Mouse (Mus musculus): ENCODE data around the gene Aff1. TPM values are rescaled to one million over a fixed set of nuclear protein-coding genes. Genes with fewer than 3 reads are reported as not detected.
A peak's percentile ranks its signal among the peaks of the same experiment; 100 is the strongest.

Gene Aff1
- polyA plus RNA-seq, 1 experiment = 16.2 TPM

DNA sequence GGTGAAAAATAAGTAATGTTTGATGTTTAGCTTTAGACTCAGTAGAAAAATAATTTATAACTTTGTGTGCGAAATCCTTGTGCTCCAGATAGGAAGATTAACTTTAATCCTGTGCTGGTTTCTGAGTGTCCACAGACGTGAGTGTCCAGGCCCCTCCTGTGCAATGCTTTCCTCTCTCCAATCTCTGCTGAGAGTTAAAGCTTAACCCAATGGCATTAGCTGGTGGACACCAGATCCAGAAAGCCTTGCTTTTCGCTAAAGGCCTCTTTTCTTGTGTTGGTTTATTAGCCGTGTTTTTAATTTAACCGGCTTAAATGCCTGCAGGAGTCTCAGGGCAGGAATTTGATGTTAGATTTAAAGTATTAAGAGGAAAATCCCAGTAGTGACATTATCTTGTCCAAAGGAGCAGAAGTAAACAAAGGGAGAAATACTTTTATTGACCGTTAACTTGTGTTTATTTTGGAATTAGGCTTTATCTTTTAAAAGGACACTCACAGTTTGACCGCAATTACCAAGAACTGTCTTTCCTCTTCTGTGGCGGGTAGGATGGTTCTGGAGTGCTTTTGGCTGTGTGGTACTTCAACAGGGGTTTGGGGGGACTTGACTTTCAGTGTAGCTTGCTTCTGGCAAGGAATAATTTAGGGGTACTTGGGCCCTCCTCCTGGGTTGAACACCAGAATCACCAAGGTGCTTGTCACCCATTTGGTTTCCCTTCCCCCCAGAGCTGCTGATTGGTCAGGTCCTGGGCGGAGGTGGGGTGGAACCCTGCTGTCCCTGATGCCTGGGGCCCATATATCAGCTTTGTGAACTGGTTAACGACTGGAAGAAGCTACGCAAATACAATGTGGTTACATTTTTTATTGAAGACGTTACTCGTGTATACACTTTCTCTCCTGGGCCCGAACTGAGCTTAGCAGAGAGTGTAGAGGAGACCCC, 67.6 kb downstream of the Aff1 start:
- Histone ChIP-seq H3K27ac (ENCODE audit: insufficient read depth, low read length) (peak overlapping the region; percentile 85), H3K4me1 (ENCODE audit: control insufficient read depth, insufficient read depth, insufficient read length) (peaks cover 49% of the 10 kb centered on the region), H3K4me3 (ENCODE audit: extremely low read depth, insufficient read depth, insufficient read length) (peak overlapping the region; percentile 50; the same call in 1 of the 2 replicates), H3K36me3 (ENCODE audit: control insufficient read depth, insufficient read depth, low read length) (no peaks in the 10 kb centered on the region), H3K27me3 (ENCODE audit: control insufficient read depth, insufficient read depth, low read length) (no peaks in the 10 kb centered on the region)
- peak in 1 of 2 experiments; percentile 23 for DNase-seq (ENCODE audit: low read depth in 1 of 2, low spot score in 2 of 2)
- no peak for TF ChIP-seq CTCF (IDR thresholded peaks at IDR 0.05; ENCODE audit: extremely low read depth, insufficient read depth, insufficient read length, insufficient replicate concordance)
- no peak for TF ChIP-seq POLR2A (IDR thresholded peaks at IDR 0.05; ENCODE audit: low read depth, low read length)
- WGBS = 44% methylated on average over 14 of the region's 14 CpGs

- Histone ChIP-seq H3K27me3 (ENCODE audit: control insufficient read depth, insufficient read depth, low read length) (no peaks in the 10 kb centered on the region), H3K27ac (ENCODE audit: insufficient read depth, low read length) (peak overlapping the region; percentile 85), H3K4me3 (ENCODE audit: extremely low read depth, insufficient read depth, insufficient read length) (peak overlapping the region; percentile 50), H3K36me3 (ENCODE audit: control insufficient read depth, insufficient read depth, low read length) (no peaks in the 10 kb centered on the region), H3K4me1 (ENCODE audit: control insufficient read depth, insufficient read depth, insufficient read length) (peaks cover 49% of the 10 kb centered on the region)
- TF ChIP-seq POLR2A (IDR thresholded peaks at IDR 0.05; ENCODE audit: low read depth, low read length) = no peak
- no peak for TF ChIP-seq CTCF (IDR thresholded peaks at IDR 0.05; ENCODE audit: extremely low read depth, insufficient read depth, insufficient read length, insufficient replicate concordance)
- under 1% methylated on average over 20 of the region's 20 CpGs for WGBS
- peak in 1 of 2 experiments; percentile 50 for DNase-seq (ENCODE audit: low read depth in 1 of 2, low spot score in 2 of 2)
Observed at GRCm38 (mm10) chr5:103760425-103761131, 68.4 kb downstream of the Aff1 start.

GRCm38 (mm10) chr5:103761754-103762153, 69.6 kb downstream of the Aff1 start:
- H3K27me3 ChIP-seq (ENCODE audit: control insufficient read depth, insufficient read depth, low read length) = no peaks in the 10 kb centered on the region
- H3K27ac ChIP-seq (ENCODE audit: insufficient read depth, low read length) = no peak overlapping the region
- WGBS = 69% methylated on average over 7 of the region's 7 CpGs
- peaks cover 45% of the 10 kb centered on the region for H3K4me1 ChIP-seq (ENCODE audit: control insufficient read depth, insufficient read depth, insufficient read length)
- no peaks in the 10 kb centered on the region for H3K36me3 ChIP-seq (ENCODE audit: control insufficient read depth, insufficient read depth, low read length)
- no peak overlapping the region for H3K4me3 ChIP-seq (ENCODE audit: extremely low read depth, insufficient read depth, insufficient read length)
- DNase-seq (ENCODE audit: low read depth in 1 of 2, low spot score in 2 of 2) = no peak
- TF ChIP-seq CTCF (IDR thresholded peaks at IDR 0.05; ENCODE audit: extremely low read depth, insufficient read depth, insufficient read length, insufficient replicate concordance) = no peak

GRCm38 (mm10) chr5:103762850-103763254, 70.7 kb downstream of the Aff1 start:
- no peak overlapping the region for H3K4me3 ChIP-seq (ENCODE audit: extremely low read depth, insufficient read depth, insufficient read length)
- no peaks in the 10 kb centered on the region for H3K36me3 ChIP-seq (ENCODE audit: control insufficient read depth, insufficient read depth, low read length)
- peak overlapping the region; percentile 75 for H3K27ac ChIP-seq (ENCODE audit: insufficient read depth, low read length)
- WGBS = 23% methylated on average over 4 of the region's 4 CpGs
- no peak for TF ChIP-seq POLR2A (IDR thresholded peaks at IDR 0.05; ENCODE audit: low read depth, low read length)
- TF ChIP-seq CTCF (IDR thresholded peaks at IDR 0.05; ENCODE audit: extremely low read depth, insufficient read depth, insufficient read length, insufficient replicate concordance) = no peak
- peaks cover 42% of the 10 kb centered on the region for H3K4me1 ChIP-seq (ENCODE audit: control insufficient read depth, insufficient read depth, insufficient read length)
- DNase-seq (ENCODE audit: low read depth in 1 of 2, low spot score in 2 of 2) = no peak
- no peaks in the 10 kb centered on the region for H3K27me3 ChIP-seq (ENCODE audit: control insufficient read depth, insufficient read depth, low read length)

- 94% methylated on average over 4 of the region's 4 CpGs for WGBS
- no peak overlapping the region for H3K27ac ChIP-seq (ENCODE audit: insufficient read depth, low read length)
- H3K4me1 ChIP-seq (ENCODE audit: control insufficient read depth, insufficient read depth, insufficient read length) = peaks cover 27% of the 10 kb centered on the region
- TF ChIP-seq POLR2A (IDR thresholded peaks at IDR 0.05; ENCODE audit: low read depth, low read length) = no peak
- TF ChIP-seq CTCF (IDR thresholded peaks at IDR 0.05; ENCODE audit: extremely low read depth, insufficient read depth, insufficient read length, insufficient replicate concordance) = no peak
- no peak overlapping the region for H3K4me3 ChIP-seq (ENCODE audit: extremely low read depth, insufficient read depth, insufficient read length)
- no peak for DNase-seq (ENCODE audit: low read depth in 1 of 2, low spot score in 2 of 2)
- no peaks in the 10 kb centered on the region for H3K27me3 ChIP-seq (ENCODE audit: control insufficient read depth, insufficient read depth, low read length)
- no peaks in the 10 kb centered on the region for H3K36me3 ChIP-seq (ENCODE audit: control insufficient read depth, insufficient read depth, low read length)
Observed at GRCm38 (mm10) chr5:103765356-103765755, 73.2 kb downstream of the Aff1 start.

- TF ChIP-seq CTCF (IDR thresholded peaks at IDR 0.05; ENCODE audit: extremely low read depth, insufficient read depth, insufficient read length, insufficient replicate concordance) (no peak), POLR2A (IDR thresholded peaks at IDR 0.05; ENCODE audit: low read depth, low read length) (no peak)
- H3K4me1 ChIP-seq (ENCODE audit: control insufficient read depth, insufficient read depth, insufficient read length) = peaks cover 22% of the 10 kb centered on the region
- no peaks in the 10 kb centered on the region for H3K36me3 ChIP-seq (ENCODE audit: control insufficient read depth, insufficient read depth, low read length)
- H3K27me3 ChIP-seq (ENCODE audit: control insufficient read depth, insufficient read depth, low read length) = no peaks in the 10 kb centered on the region
- no peak overlapping the region for H3K27ac ChIP-seq (ENCODE audit: insufficient read depth, low read length)
- WGBS = 100% methylated on average over 2 of the region's 2 CpGs
- no peak overlapping the region for H3K4me3 ChIP-seq (ENCODE audit: extremely low read depth, insufficient read depth, insufficient read length)
- DNase-seq (ENCODE audit: low read depth in 1 of 2, low spot score in 2 of 2) = no peak
Observed at GRCm38 (mm10) chr5:103765758-103766431, 73.7 kb downstream of the Aff1 start.

Measured in spleen, adult 2 months (tissue).